Mouse (Mus musculus): Measurements from ENCODE around the gene Hibadh. TPM values are rescaled to one million over a fixed set of nuclear protein-coding genes. Genes with fewer than 3 reads are reported as not detected.

The Hibadh gene
- polyA plus RNA-seq, 1 experiment, result 9.1 TPM

DNA sequence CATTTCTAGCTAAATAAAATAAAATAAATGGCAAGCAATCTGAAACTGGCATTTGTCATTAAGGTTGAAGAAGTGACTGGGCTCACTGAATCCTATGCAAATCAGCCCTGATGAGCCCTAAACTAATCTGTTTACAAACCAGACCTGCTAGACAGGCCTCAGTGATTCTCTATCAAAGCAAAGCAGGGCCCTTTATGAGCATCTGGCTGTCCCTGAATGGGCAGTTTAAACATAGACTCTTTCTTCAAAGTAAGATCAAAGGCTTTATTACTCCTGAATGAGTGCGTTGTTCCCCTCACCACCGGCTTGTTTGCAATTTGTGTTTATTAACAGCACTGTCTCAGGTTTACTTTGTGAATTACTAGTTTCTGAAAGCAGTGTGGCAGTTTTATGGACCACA, 100.3 kb downstream of the Hibadh start:
- Histone ChIP-seq H3K36me3 (replicated peaks; ENCODE audit: low read length) (peaks cover 29% of the 10 kb centered on the region), H3K9me3 (peaks cover 2% of the 10 kb centered on the region; the same call in 1 of the 2 replicates), H3K4me1 (peaks cover 31% of the 10 kb centered on the region), H3K4me3 (replicated peaks) (no peak overlapping the region), H3K27me3 (replicated peaks) (no peaks in the 10 kb centered on the region)
- no peak for TF ChIP-seq GATA1 (IDR thresholded peaks at IDR 0.05; ENCODE audit: borderline replicate concordance, low read length)
- TF ChIP-seq FLI1 (IDR thresholded peaks at IDR 0.05; ENCODE audit: low read length), result no peak

DNA sequence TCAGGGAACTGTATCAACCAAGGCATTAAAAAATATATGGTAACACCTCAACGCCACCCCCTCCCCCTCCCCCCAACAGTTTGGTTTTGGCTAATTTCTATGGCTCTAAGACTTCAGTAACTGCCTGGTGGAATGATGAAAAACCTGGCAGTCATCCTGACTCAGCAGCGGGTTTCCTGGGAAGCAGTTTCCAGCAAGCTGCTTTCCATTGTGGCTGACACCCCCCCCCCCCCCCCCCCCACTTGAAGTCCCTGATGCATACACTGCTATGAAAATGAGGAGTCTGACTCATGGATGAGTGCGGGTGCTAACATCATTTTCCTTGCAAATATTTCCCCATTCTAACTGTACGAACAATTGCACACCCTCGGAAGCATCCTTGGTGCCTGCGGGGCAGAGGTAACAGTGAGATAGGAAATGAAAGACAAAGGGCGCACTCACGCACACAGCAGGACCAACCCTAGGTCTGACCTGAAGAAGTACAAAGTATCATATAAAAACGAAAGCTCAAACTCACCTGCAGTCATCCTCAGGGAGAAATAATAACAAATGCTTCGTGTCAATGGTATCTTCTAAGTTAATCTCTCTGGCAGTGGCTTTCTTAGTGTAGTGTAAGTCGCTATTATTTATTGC, 105.0 kb downstream of the Hibadh start:
- Histone ChIP-seq H3K9me3 (peaks cover 2% of the 10 kb centered on the region; the same call in 1 of the 2 replicates), H3K4me3 (replicated peaks) (no peak overlapping the region), H3K4me1 (peaks cover 43% of the 10 kb centered on the region), H3K36me3 (replicated peaks; ENCODE audit: low read length) (peaks cover 17% of the 10 kb centered on the region), H3K27me3 (replicated peaks) (no peaks in the 10 kb centered on the region)
- TF ChIP-seq FLI1 (IDR thresholded peaks at IDR 0.05; ENCODE audit: low read length) (no peak), GATA1 (IDR thresholded peaks at IDR 0.05; ENCODE audit: borderline replicate concordance, low read length) (no peak)

GRCm38 (mm10) chr6:52532144-52532492, 108.1 kb downstream of the Hibadh start:
- Histone ChIP-seq H3K4me1 (peaks cover 45% of the 10 kb centered on the region), H3K9me3 (peaks cover 7% of the 10 kb centered on the region), H3K36me3 (replicated peaks; ENCODE audit: low read length) (peaks cover 10% of the 10 kb centered on the region), H3K4me3 (replicated peaks) (no peak overlapping the region), H3K27me3 (replicated peaks) (no peaks in the 10 kb centered on the region)
- TF ChIP-seq GATA1 (IDR thresholded peaks at IDR 0.05; ENCODE audit: borderline replicate concordance, low read length) (no peak), FLI1 (IDR thresholded peaks at IDR 0.05; ENCODE audit: low read length) (no peak)

DNA sequence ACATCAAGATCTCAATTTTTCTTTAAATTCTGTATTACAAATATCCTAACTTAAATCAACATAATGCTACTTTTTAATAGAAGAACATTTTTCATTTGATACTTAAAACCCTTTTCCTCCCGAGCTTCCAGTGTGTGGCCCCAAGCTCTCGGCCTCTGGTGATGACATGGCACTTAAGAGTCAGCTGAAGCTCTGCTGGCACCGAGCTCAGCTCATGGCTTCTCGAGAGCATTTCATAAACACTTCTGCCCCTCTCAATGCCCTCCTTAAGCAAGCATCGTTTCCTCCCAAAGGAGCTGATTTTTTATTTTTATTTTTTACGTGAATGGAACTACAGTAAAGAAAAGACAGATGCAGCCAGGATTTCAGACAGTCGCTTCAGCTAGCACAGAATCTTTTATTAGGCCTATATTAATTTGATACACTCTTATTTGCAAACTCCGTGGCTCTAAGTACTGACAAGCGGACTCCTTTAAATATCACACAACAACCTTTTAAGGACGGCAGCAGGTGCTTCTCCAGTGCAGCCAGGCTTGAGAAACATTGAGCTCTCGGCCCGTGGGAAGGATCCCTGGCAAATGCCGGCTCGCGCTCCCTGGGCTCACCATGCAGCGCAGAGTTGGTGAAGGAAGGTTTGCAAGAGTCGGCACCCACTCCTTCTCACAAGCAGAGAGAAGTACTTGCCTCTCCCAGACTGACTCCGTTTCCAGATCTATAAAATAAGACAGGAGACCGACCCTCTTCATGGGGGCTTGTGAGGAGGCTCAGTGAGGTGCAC, 108.6 kb downstream of the Hibadh start:
- Histone ChIP-seq H3K36me3 (replicated peaks; ENCODE audit: low read length) (peaks cover 5% of the 10 kb centered on the region), H3K9me3 (peaks cover 9% of the 10 kb centered on the region), H3K27me3 (replicated peaks) (no peaks in the 10 kb centered on the region), H3K4me1 (peaks cover 41% of the 10 kb centered on the region), H3K4me3 (replicated peaks) (no peak overlapping the region)
- TF ChIP-seq GATA1 (IDR thresholded peaks at IDR 0.05; ENCODE audit: borderline replicate concordance, low read length) (no peak), FLI1 (IDR thresholded peaks at IDR 0.05; ENCODE audit: low read length) (no peak)

DNA sequence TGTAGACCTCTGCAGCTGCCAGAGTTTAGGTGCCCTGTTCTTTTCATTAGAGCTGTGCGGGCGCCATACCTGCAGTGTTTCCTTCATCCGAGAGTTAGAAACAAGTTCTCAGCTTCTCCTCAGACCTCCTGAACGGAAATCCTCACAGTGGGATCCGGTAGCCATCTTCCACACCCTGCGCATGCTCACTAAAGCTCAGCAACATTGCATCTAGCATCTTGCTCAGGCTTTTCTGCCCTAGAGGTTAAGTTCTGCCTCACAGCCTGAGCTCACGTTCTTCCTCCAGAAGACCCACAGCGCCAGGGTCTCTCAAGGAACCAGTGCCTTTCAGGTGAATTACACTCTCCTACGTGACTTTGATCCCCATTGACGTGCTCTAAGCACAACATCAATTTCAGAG, 109.3 kb downstream of the Hibadh start:
- Histone ChIP-seq H3K27me3 (replicated peaks) (no peaks in the 10 kb centered on the region), H3K4me3 (replicated peaks) (no peak overlapping the region), H3K4me1 (peaks cover 45% of the 10 kb centered on the region), H3K36me3 (replicated peaks; ENCODE audit: low read length) (peaks cover 4% of the 10 kb centered on the region), H3K9me3 (peaks cover 9% of the 10 kb centered on the region)
- TF ChIP-seq FLI1 (IDR thresholded peaks at IDR 0.05; ENCODE audit: low read length) (no peak), GATA1 (IDR thresholded peaks at IDR 0.05; ENCODE audit: borderline replicate concordance, low read length) (no peak)

DNA sequence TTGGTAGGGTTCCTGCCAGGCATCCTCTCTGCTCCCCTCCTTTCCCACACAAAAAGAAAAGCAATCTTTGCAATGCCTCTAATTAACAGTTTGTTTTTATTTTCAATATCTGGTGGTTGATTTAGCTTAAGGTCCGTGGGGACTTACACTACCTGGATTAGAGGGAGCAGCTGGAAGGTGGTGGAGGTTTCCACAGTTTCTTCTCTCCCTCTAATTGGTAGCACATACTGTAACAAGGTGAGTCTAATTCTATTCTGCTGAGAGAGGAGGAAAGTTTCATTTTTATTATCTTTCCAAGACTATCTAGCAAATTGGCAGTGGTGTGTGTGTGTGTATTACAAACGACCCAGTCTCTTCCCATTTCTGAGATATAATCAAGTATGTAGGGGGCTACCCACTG, 116.0 kb downstream of the Hibadh start:
- Histone ChIP-seq H3K4me1 (peaks cover 43% of the 10 kb centered on the region), H3K27me3 (replicated peaks) (peaks cover 21% of the 10 kb centered on the region), H3K9me3 (peaks cover 9% of the 10 kb centered on the region), H3K4me3 (replicated peaks) (no peak overlapping the region), H3K36me3 (replicated peaks; ENCODE audit: low read length) (no peaks in the 10 kb centered on the region)
- TF ChIP-seq GATA1 (IDR thresholded peaks at IDR 0.05; ENCODE audit: borderline replicate concordance, low read length) (no peak), FLI1 (IDR thresholded peaks at IDR 0.05; ENCODE audit: low read length) (no peak)

DNA sequence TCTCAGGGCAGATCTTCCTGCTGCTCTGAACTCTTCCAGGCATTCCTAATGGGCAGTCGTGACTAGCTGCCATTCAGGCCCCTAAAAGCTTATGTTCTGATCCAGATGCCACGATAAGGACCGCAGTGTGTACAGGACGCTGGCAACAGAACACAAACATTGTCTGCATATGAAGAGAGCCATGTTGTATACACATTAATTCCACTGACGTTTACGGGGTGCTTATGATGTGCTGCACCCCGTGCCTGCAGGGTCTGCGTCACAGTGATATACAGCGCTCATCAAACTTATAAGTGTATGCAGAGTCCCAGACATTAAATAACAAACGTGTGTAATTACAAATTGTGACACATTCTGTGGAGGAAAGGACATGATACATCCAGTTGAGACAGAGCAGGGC, 121.5 kb downstream of the Hibadh start:
- H3K27me3 ChIP-seq (replicated peaks), result peaks cover 19% of the 10 kb centered on the region
- no peaks in the 10 kb centered on the region for H3K9me3 ChIP-seq

GRCm38 (mm10) chr6:52517272-52517671, 122.9 kb downstream of the Hibadh start:
- TF ChIP-seq GATA1 (IDR thresholded peaks at IDR 0.05; ENCODE audit: borderline replicate concordance, low read length), result no peak
- TF ChIP-seq FLI1 (IDR thresholded peaks at IDR 0.05; ENCODE audit: low read length), result no peak
- Histone ChIP-seq H3K36me3 (replicated peaks; ENCODE audit: low read length) (no peaks in the 10 kb centered on the region), H3K27me3 (replicated peaks) (peaks cover 14% of the 10 kb centered on the region), H3K4me3 (replicated peaks) (no peak overlapping the region), H3K4me1 (peaks cover 55% of the 10 kb centered on the region), H3K9me3 (no peaks in the 10 kb centered on the region)

More for the DNA sequence above, 121.5 kb downstream of the Hibadh start:
- no peak overlapping the region for H3K4me3 ChIP-seq (replicated peaks)
- no peaks in the 10 kb centered on the region for H3K36me3 ChIP-seq (replicated peaks; ENCODE audit: low read length)
- peaks cover 58% of the 10 kb centered on the region for H3K4me1 ChIP-seq
- no peak for TF ChIP-seq GATA1 (IDR thresholded peaks at IDR 0.05; ENCODE audit: borderline replicate concordance, low read length)
- TF ChIP-seq FLI1 (IDR thresholded peaks at IDR 0.05; ENCODE audit: low read length), result no peak

DNA sequence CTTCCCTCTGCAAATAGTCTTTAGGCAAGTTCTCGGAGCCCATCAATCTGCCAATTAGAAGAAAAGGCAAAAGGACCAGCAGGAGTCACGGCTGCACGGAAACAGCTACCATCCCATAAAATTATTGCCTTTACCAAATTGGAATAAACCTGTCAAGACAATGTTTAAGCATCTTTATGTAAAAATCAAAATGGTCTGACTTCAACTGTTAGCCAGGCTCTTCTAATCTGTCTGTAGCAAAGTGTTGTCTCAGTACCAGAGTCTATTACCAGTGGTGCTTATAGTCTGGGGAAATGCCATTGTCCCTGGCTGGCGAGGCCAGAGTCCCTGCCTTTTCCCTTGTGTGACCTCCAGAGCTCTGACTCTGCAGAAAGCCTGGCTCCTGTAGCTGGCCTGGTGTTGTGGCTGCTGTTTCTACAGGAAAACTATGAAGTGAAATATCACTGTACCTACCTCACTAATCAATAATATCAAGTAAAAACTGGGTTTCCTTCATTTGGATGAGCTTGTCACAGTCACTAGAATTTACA, 126.2 kb downstream of the Hibadh start:
- Histone ChIP-seq H3K4me3 (replicated peaks) (no peak overlapping the region), H3K27me3 (replicated peaks) (peaks cover 11% of the 10 kb centered on the region), H3K36me3 (replicated peaks; ENCODE audit: low read length) (no peaks in the 10 kb centered on the region), H3K4me1 (peaks cover 47% of the 10 kb centered on the region), H3K9me3 (peaks cover 6% of the 10 kb centered on the region)
- TF ChIP-seq GATA1 (IDR thresholded peaks at IDR 0.05; ENCODE audit: borderline replicate concordance, low read length), result no peak
- TF ChIP-seq FLI1 (IDR thresholded peaks at IDR 0.05; ENCODE audit: low read length), result no peak

DNA sequence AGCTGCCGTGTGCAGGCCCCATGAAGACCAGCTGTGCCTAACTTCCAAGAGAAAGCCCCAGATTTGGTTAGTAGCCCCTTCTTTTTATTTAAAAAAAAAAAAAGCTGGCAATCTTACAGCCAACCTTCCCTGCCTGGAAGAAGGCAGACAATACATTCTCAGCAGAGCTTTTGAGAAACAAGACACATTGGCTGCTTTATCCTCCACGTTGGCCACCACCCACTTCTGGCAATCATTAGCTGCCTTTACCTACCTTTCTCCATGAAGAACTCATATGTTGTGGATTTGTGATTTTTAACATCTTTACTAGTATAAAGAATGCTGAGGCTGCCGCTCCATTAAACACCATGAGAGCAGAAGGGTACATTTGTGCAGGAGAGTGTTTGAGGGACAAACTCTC, 131.4 kb downstream of the Hibadh start:
- H3K9me3 ChIP-seq, result peaks cover 10% of the 10 kb centered on the region
- H3K36me3 ChIP-seq (replicated peaks; ENCODE audit: low read length), result no peaks in the 10 kb centered on the region
- peaks cover 9% of the 10 kb centered on the region for H3K4me1 ChIP-seq
- no peak for TF ChIP-seq GATA1 (IDR thresholded peaks at IDR 0.05; ENCODE audit: borderline replicate concordance, low read length)
- H3K27me3 ChIP-seq (replicated peaks), result peaks cover 17% of the 10 kb centered on the region
- no peak overlapping the region for H3K4me3 ChIP-seq (replicated peaks)
